In genomic region chr17:45868539-45868938, GRCm38 (mm10) we compare ENCODE assay signal across 15 mouse cellular contexts.
DNase-seq lines count a peak whose midpoint lies in the region.
"Had no signal": no experiment of that assay in that cellular context is flagged by ENCODE, and none has a peak within 500 bp of the region (broad histone marks: within the 10 kb centered on the region; RNA-seq: fewer than 3 reads in every experiment).

No protein-coding gene starts in this region.

- DNase-seq in kidney, adult 18-20 months = peak; percentile 46
- no peak for DNase-seq in kidney, postnatal 10 days
- peak; percentile 71 for DNase-seq in kidney, adult 9 months
- DNase-seq in kidney, postnatal 14 days = peak; percentile 36
- DNase-seq in embryo, embryonic 9.5 days (ENCODE audit: extremely low spot score) = no peak
- DNase-seq in lung, postnatal 14 days = no peak
- DNase-seq: adrenal gland, postnatal 25 days; B cell, adult 2 months; cerebellum, adult 11-12 months; cerebellum, adult 9-11 months; embryo, embryonic 11 days; forebrain, postnatal 0 days; layer of hippocampus, postnatal 36 days; thymus, adult 2 months; thymus, postnatal 4 days had no signal

Comparison
In these comparisons a context has a peak if more than half of its experiments do, and no peak if none do; other contexts are left out.
1. DNase-seq: peak in kidney, adult 18-20 months (single experiment), kidney, adult 9 months (single experiment) and kidney, postnatal 14 days (single experiment); none in kidney, postnatal 10 days (single experiment), embryo, embryonic 9.5 days (single experiment) and lung, postnatal 14 days (single experiment).